Mouse (Mus musculus): Measurements from ENCODE around the gene Tas1r3.

GRCm38 (mm10) chr4:155903246-155903645 lies 40.1 kb upstream of the Tas1r3 start:
- TF ChIP-seq TAL1 (conservative IDR thresholded peaks at IDR 0.05; ENCODE audit: low read depth, low read length): no peak
- TF ChIP-seq CTCF (IDR thresholded peaks at IDR 0.05; ENCODE audit: low read depth, low read length): no peak
- TF ChIP-seq GATA1 (IDR thresholded peaks at IDR 0.05; ENCODE audit: borderline replicate concordance, low read length): no peak
- TF ChIP-seq POLR2AphosphoS5 (IDR thresholded peaks at IDR 0.05; ENCODE audit: insufficient replicate concordance, low read depth, low read length): no peak

All from G1E (cell line).